Mouse (Mus musculus) myocyte (in vitro differentiated cells): ENCODE data around the gene Ftsj1. TPM values are rescaled to one million over a fixed set of nuclear protein-coding genes. Genes with fewer than 3 reads are reported as not detected.
A peak's percentile ranks its signal among the peaks of the same experiment; 100 is the strongest.

ENCODE experiments used
- H3K27me3 ChIP-seq: one replicate; pipeline ENCODE4 v1.6.1; 2011; ENCODE audit not compliant: control insufficient read depth, insufficient read depth, insufficient read length
- H3K36me3 ChIP-seq: one replicate; pipeline ENCODE4 v1.6.1; 2011; ENCODE audit not compliant: control insufficient read depth, insufficient read depth
- H3K4me2 ChIP-seq: one replicate; pipeline ENCODE4 v1.6.1; 2011; ENCODE audit warnings: low read depth, control low read depth
- H3K4me3 ChIP-seq: one replicate; pipeline ENCODE4 v1.5.1; 2011; ENCODE audit warnings: mild to moderate bottlenecking, control low read depth, moderate library complexity
- H3K79me2 ChIP-seq: one replicate; pipeline ENCODE4 v1.6.1; 2011; ENCODE audit not compliant: control insufficient read depth, insufficient read depth
- H3ac ChIP-seq: one replicate; pipeline ENCODE4 v1.6.1; 2011; ENCODE audit not compliant: control insufficient read depth, insufficient read length
- CEBPB ChIP-seq: IDR thresholded peaks from 2 replicates; pipeline ENCODE4 v1.6.1; 2011; ENCODE audit warnings: mild to moderate bottlenecking, moderate library complexity; ENCODE audit not compliant: poor library complexity, insufficient read depth, severe bottlenecking
- E2F4 ChIP-seq: IDR thresholded peaks from one replicate; pipeline ENCODE4 v1.6.1; 2011; ENCODE audit warnings: mild to moderate bottlenecking, control low read depth, moderate library complexity; ENCODE audit not compliant: insufficient read depth
- MAX ChIP-seq: IDR thresholded peaks from one replicate; pipeline ENCODE4 v1.6.1; 2011; ENCODE audit warnings: low read depth, mild to moderate bottlenecking, control low read depth
- MYOD1 ChIP-seq, 3 experiments: IDR thresholded peaks; one replicate each; pipeline ENCODE4 v1.6.1; 2011; ENCODE audit warnings: control low read depth in 2 of 3, low read depth in 2 of 3, mild to moderate bottlenecking in 2 of 3, moderate library complexity in 1 of 3; ENCODE audit not compliant: insufficient read length in 2 of 3, control insufficient read depth in 1 of 3
- MYOG ChIP-seq, 3 experiments: IDR thresholded peaks; one replicate each; pipeline ENCODE4 v1.6.1; 2011; ENCODE audit warnings: control low read depth in 2 of 3, low read depth in 2 of 3, mild to moderate bottlenecking in 2 of 3; ENCODE audit not compliant: insufficient read length in 2 of 3, control insufficient read depth in 1 of 3, insufficient read depth in 1 of 3
- POLR2A ChIP-seq: IDR thresholded peaks from one replicate; pipeline ENCODE4 v1.6.1; 2011; ENCODE audit warnings: low read depth, mild to moderate bottlenecking, control low read depth, moderate library complexity; ENCODE audit not compliant: insufficient read length
- POLR2AphosphoS2 ChIP-seq: IDR thresholded peaks from one replicate; pipeline ENCODE4 v1.6.1; 2011; ENCODE audit warnings: low read depth, control low read depth; ENCODE audit not compliant: insufficient read length
- REST ChIP-seq: IDR thresholded peaks from one replicate; pipeline ENCODE4 v1.6.1; 2011; ENCODE audit warnings: mild to moderate bottlenecking, control low read depth, moderate library complexity; ENCODE audit not compliant: insufficient read depth, insufficient read length
- SRF ChIP-seq: IDR thresholded peaks from one replicate; pipeline ENCODE4 v1.6.1; 2011; ENCODE audit warnings: low read depth; ENCODE audit not compliant: control insufficient read depth, insufficient read length
- TCF12 ChIP-seq: IDR thresholded peaks from one replicate; pipeline ENCODE4 v1.6.1; 2011; ENCODE audit warnings: mild to moderate bottlenecking, control low read depth; ENCODE audit not compliant: poor library complexity, insufficient read depth, severe bottlenecking
- TCF3 ChIP-seq: IDR thresholded peaks from one replicate; pipeline ENCODE4 v1.6.1; 2011; ENCODE audit warnings: low read depth, control low read depth; ENCODE audit not compliant: insufficient read length
- USF1 ChIP-seq: IDR thresholded peaks from one replicate; pipeline ENCODE4 v1.6.1; 2011; ENCODE audit warnings: low read depth, mild to moderate bottlenecking, control low read depth, moderate library complexity
- polyA plus RNA-seq: library from polyadenylated mRNA; unstranded; fragments of >200 nt; fragmentation: generic; extraction: Trizol; gene quantifications from one replicate; pipeline ENCODE4 v1.2.1, GENCODE M21; 2012; ENCODE audit warnings: missing spikeins

Ftsj1 gene
- polyA plus RNA-seq, 1 experiment, result 32.6 TPM

- H3K27me3 ChIP-seq, result peaks cover 10% of the 10 kb centered on the region
- no peak within 1 kb of the TSS for H3K4me3 ChIP-seq
- TF ChIP-seq MYOG (IDR thresholded peaks at IDR 0.05; ENCODE audit: control insufficient read depth in 1 of 3, insufficient read depth in 1 of 3, insufficient read length in 2 of 3, low read depth in 2 of 3) (no peak), POLR2AphosphoS2 (no peak), E2F4 (no peak), POLR2A (no peak), TCF3 (no peak), CEBPB (no peak), MYOD1 (IDR thresholded peaks at IDR 0.05; ENCODE audit: control insufficient read depth in 1 of 3, insufficient read length in 2 of 3, low read depth in 2 of 3) (no peak)
- H3K4me2 ChIP-seq, result no peak within 1 kb of the TSS
- no peaks in the 10 kb centered on the region for H3K79me2 ChIP-seq
- no peak within 1 kb of the TSS for H3ac ChIP-seq
- H3K36me3 ChIP-seq, result no peaks in the 10 kb centered on the region
These were observed 19.0 kb upstream of the Ftsj1 start, which contains the start of gene Slc38a5 for GRCm38 (mm10) chrX:8271083-8271820. Gene Slc38a5, plus strand, starts transcription at chrX:8271133.

- H3K36me3 ChIP-seq, result no peaks in the 10 kb centered on the region
- H3K79me2 ChIP-seq, result no peaks in the 10 kb centered on the region
- H3K27me3 ChIP-seq, result peaks cover 7% of the 10 kb centered on the region
- no peak overlapping the region for H3ac ChIP-seq
- H3K4me2 ChIP-seq, result no peak overlapping the region
- TF ChIP-seq TCF12, result no peak
- TF ChIP-seq SRF, result no peak
- H3K4me3 ChIP-seq, result no peak overlapping the region
These were observed 12.0 kb upstream of the Ftsj1 start for GRCm38 (mm10) chrX:8264222-8264621.

- Histone ChIP-seq H3ac (no peak overlapping the region), H3K36me3 (no peaks in the 10 kb centered on the region), H3K4me2 (no peak overlapping the region), H3K27me3 (peaks cover 7% of the 10 kb centered on the region), H3K79me2 (no peaks in the 10 kb centered on the region), H3K4me3 (no peak overlapping the region)
- TF ChIP-seq TCF3 (no peak), USF1 (no peak), SRF (no peak), POLR2AphosphoS2 (no peak), MYOG (IDR thresholded peaks at IDR 0.05; ENCODE audit: control insufficient read depth in 1 of 3, insufficient read depth in 1 of 3, insufficient read length in 2 of 3, low read depth in 2 of 3) (no peak), MYOD1 (IDR thresholded peaks at IDR 0.05; ENCODE audit: control insufficient read depth in 1 of 3, insufficient read length in 2 of 3, low read depth in 2 of 3) (no peak), E2F4 (no peak), REST (no peak), MAX (no peak), TCF12 (no peak), CEBPB (no peak), POLR2A (no peak)
These were observed 11.1 kb upstream of the Ftsj1 start for GRCm38 (mm10) chrX:8263156-8263804.

- Histone ChIP-seq H3K36me3 (no peaks in the 10 kb centered on the region), H3K4me3 (no peak overlapping the region), H3K79me2 (no peaks in the 10 kb centered on the region), H3K27me3 (peaks cover 7% of the 10 kb centered on the region), H3ac (no peak overlapping the region), H3K4me2 (no peak overlapping the region)
- TF ChIP-seq REST, result no peak
- no peak for TF ChIP-seq CEBPB
- TF ChIP-seq TCF12, result no peak
- peak in 1 of 3 experiments; percentile 27 for TF ChIP-seq MYOD1 (IDR thresholded peaks at IDR 0.05; ENCODE audit: control insufficient read depth in 1 of 3, insufficient read length in 2 of 3, low read depth in 2 of 3)
- TF ChIP-seq POLR2A, result no peak
- peak in 1 of 3 experiments; percentile 23 for TF ChIP-seq MYOG (IDR thresholded peaks at IDR 0.05; ENCODE audit: control insufficient read depth in 1 of 3, insufficient read depth in 1 of 3, insufficient read length in 2 of 3, low read depth in 2 of 3)
- no peak for TF ChIP-seq USF1
These were observed 7.3 kb upstream of the Ftsj1 start for GRCm38 (mm10) chrX:8259478-8259877.

GRCm38 (mm10) chrX:8255807-8256206 lies 3.6 kb upstream of the Ftsj1 start:
- H3K27me3 ChIP-seq, result peaks cover 7% of the 10 kb centered on the region
- no peaks in the 10 kb centered on the region for H3K36me3 ChIP-seq
- H3K4me3 ChIP-seq, result no peak overlapping the region
- peaks cover 13% of the 10 kb centered on the region for H3K79me2 ChIP-seq
- TF ChIP-seq E2F4, result no peak
- no peak for TF ChIP-seq USF1
- TF ChIP-seq MYOD1 (IDR thresholded peaks at IDR 0.05; ENCODE audit: control insufficient read depth in 1 of 3, insufficient read length in 2 of 3, low read depth in 2 of 3), result no peak
- TF ChIP-seq CEBPB, result no peak
- TF ChIP-seq SRF, result no peak
- no peak overlapping the region for H3K4me2 ChIP-seq
- H3ac ChIP-seq, result no peak overlapping the region
